Mouse (Mus musculus) mouse embryonic stem cell (cell line): Measurements from ENCODE around the gene Fgfr2.
"Not testable (repeated sequence)": the region's sequence is repeated elsewhere in the genome, so short reads cannot be mapped to it uniquely, and the experiment has no call there.

Experiments
- in situ Hi-C, 2 experiments: fragments of 300-500 bp; cut with MboI; formaldehyde crosslinking; loops; 1 replicate in 1 of 2; 3 replicates in 1 of 2; pipeline ENCODE4 v1.14.3; 2019 to 2020; ENCODE audit warnings: low sequenced_read_pairs in 2 of 2, low pct_unique_long_range_greater_than_20kb in 1 of 2, mixed read lengths in 1 of 2; ENCODE audit not compliant: unreplicated experiment in 1 of 2

The Fgfr2 gene

DNA sequence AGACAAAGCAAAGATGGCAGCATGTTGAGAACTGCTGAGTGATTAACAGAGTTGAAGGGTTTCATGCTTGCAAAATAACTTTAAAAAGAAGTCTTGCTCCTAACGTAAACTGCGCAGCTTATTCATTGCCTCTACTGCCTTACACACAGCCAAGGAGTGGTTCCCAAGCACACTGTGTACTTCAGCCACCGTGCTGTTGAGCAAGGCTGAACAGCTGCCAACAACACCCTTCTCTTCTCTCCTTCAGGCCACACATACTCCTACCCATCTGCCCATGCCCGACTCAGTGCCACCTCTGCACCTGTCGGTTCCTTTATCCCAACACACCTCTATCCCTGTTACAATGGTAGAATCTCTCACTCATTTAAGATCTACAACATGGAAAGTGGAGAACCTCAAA lies 2620.1 kb downstream of the Fgfr2 start:
- in situ Hi-C loops = loop anchor here in 1 of 2 experiments (25.0 kb wide), 1 partner anchor 1091 kb away; no protein-coding TSS in a partner anchor

DNA sequence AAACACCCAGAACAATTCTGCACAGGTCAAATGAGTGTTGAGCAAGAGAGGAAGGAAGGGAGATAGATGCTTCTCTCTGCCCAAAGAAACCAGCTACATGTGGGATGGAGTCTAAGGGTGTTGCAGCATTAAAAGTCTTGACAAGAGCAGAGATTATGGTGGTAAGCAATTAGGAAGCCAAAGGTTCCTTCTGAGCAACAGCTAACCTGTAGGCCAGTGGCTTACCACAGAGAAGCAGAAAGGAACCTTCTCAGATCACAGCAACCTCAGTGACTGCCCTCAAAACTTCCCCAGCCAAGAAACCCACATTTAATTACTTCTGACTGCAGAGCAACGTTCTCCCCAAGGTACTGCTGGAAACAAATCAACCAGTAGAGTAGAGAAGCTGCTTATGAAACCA lies 2621.7 kb downstream of the Fgfr2 start:
- in situ Hi-C loops = loop anchor here in 1 of 2 experiments (25.0 kb wide), 1 partner anchor 1089 kb away; no protein-coding TSS in a partner anchor

DNA sequence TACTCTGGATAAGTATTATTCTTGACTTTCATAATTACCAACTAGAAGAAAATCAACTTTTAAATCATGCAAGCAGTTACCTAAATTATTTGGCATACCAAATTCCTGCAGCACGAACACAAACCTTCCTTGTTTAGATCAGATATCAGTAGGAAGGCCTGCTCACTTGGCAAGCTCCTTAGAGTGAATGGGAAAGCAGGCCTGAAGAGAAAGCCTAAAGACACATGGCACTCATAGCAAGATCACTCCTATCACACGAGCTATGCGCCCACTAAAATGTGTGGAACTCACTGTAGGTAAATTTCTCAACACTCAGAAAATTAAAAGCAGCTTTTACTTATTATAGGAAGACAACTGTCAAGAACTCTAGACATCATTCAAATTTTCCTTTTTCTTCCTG lies 2629.8 kb downstream of the Fgfr2 start:
- in situ Hi-C loops = no loop called here

DNA sequence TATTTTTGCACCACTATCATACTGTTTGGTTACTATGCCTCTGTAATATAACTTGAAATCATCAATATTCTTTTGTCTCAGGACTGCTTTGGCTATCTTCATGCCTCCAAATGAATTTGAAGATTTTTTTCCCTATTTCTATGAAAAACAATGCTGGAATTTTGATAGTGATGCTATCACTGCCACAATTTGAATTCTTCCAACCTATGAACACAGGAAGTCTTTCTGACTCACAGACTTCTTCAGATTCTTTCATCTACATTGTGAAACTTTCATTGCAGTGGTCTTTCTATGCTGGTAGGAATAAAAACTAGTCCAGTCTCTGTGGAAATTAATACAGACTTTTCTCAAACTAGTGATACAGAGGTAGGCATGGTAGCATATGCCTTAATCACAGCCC lies 2631.1 kb downstream of the Fgfr2 start:
- in situ Hi-C loops = no loop called here

DNA sequence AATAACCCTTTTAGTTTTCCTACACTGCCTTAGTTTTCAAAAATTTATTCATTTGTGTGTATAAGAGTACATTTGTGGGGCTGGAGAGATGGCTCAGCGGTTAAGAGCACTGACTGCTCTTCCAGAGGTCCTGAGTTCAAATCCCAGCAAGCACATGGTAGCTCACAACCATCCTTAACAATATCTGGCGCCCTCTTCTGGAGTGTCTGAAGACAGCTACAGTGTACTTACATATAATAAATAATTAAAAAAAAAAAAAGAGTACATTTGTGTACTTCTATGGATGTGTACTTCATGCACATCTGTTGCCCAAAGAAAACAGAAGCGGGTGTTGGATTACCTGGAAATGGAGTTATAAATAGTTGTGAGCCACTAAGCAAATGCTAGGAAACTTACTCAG lies 2644.1 kb downstream of the Fgfr2 start:
- in situ Hi-C loops = not testable (repeated sequence)

DNA sequence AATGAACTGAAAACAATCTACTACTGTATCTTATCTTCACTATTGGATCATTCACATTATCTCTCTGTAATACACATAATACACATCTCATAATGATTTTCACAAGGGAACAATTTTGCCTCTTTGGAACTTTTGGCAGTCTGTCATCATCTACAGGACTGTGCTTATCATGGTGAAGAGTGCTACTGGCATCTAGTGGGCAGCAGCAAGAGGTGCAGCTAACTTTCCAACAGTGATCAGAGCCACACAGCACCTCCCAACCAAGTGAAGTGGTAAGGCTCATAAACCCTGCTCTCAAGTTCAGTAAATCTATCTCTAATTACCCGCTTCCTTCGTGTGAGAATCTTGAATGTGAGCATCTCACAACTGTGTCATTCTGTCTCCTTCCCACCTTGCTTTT lies 2647.2 kb downstream of the Fgfr2 start:
- in situ Hi-C loops = no loop called here

DNA sequence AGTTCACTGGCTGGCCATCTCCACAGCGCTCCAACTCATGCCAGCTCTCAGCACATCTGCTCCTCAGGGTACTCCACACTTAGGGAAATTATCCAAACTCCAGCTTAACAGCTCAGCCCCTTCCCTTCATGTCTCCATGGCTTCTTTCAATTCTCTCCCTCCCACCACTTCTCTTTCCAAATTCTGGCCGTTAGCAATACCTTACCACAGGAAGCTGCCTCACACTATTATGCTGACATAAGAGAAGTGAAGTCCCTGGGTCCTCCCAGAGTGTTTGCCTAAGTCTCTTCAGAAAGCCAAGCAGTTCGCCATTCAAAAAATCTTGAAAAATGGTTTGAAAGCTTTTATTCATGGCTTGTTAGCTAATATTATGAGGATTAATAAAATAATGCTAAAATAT lies 2649.3 kb downstream of the Fgfr2 start:
- in situ Hi-C loops = no loop called here

DNA sequence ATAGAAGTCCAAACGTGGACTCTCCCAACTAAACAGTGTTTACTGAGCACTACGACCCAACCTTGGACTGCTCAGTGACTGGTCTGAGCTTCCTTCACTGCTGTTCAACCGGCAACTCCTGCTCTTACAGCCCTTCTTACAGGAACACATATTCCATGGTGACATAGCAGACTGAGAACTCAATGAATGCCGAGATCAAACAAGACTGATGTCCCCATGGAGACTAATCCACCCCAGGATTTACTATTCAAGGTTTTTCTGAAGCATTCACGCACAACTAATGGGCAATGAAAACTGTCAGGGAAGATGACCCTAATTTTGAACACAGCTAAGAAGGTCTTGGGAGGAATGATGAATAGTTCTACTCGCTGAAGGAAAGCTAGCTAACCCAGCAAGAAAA lies 2650.5 kb downstream of the Fgfr2 start:
- in situ Hi-C loops = no loop called here

DNA sequence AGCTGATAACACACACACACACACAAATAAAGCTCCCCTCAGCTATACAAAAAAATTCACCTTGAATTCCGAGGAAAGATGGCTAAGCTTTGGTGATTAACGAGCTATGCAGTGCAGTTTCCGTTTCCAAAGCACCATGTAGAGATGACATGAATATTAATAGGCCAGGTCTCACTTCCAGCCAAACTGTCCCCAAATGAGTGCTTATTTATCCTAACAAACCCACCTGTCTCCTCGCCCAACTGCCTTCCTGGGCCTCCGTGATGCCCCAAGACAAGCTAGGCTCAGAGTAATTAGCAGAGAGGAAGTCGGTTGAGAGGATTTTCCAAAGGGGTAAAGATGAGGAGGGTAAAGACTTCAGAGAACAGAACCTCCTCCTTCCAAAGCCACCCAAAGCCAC lies 2652.1 kb downstream of the Fgfr2 start:
- in situ Hi-C loops = no loop called here

DNA sequence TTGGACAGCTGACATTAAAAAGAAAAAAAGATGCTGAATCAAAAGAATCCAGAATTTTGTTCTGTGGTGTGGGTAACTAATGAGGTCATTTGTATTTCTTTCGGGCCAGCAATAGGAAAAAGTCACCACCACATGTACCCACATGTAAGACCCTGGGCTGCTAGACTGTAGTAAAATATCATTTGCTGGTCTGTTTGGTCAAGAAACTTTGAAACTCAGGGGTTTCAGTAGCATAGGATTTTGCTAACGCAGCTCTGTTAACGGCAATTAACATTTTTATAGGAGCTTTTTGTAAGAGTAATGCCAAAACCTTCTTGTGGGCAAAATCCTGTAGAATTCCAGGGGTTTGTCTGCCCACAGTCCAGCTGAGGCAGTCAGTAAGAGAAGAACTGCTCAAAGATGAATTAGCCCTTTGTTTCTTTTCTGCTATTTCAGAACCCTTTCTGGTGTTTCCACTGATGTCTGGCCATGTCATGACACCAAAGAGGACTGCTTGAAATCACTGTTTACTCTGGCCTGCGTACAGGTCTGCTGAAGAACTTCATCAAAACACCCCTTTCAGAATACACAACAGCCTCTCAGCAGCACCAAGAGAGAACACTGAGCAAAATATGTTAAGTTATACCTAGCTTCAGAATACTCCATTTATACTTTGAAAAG lies 2667.4 kb downstream of the Fgfr2 start:
- in situ Hi-C loops = no loop called here

DNA sequence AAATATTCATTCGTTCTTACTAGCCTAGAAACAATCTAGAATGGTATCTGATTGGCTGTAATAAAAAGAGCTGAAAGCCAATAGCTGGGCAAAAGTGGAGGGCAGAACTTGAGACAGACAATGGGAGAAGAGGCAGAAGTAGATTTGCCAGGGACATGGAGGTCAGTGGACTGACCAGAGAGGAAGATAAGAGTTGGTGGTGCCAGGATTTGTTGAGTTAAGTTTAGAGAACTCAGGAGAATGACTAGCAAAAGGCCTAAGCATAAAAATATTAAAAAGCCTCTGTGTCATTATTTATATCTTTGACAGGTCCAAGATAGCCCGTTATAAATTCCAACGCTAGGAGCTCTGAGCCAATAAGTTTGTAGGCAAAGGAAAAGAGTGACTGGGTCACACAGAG lies 2668.9 kb downstream of the Fgfr2 start:
- in situ Hi-C loops = no loop called here

DNA sequence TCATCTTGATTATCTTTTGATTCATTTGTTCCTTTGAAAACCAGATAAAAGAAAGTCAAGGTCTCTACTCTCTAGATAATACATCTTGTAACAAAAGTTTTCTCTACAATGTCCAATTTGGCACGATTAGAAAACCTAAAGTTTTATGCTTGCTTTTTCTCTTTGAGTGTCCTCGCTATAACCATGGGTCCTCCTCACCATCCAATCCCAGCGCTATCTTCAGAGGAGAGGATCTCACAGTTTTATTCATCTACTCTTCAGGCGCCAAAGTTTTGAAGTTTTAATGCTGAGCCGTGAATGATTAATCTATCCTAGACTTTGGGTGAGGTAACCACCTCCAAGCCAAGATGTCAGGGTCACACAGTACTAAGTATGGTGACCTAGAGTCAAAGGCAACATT lies 2687.4 kb downstream of the Fgfr2 start:
- in situ Hi-C loops = no loop called here

DNA sequence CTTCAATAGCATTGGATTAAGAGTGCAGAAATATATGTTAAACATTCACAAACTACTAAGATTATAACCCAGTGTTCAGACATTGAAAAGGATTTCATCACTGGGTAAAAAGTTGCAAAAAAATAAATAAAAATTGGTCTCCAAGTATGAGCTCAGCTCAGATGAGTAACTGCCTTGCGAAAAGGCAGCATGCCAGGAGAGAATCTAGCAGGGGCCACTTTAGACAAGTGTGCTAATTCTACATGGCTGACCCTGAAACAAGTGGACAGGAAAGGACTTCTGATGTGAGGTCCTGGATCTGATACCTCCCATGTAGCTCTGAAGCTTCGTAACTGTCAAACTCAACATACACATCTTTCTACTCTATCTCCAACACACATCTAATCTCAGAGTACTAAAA lies 2691.0 kb downstream of the Fgfr2 start:
- in situ Hi-C loops = no loop called here

DNA sequence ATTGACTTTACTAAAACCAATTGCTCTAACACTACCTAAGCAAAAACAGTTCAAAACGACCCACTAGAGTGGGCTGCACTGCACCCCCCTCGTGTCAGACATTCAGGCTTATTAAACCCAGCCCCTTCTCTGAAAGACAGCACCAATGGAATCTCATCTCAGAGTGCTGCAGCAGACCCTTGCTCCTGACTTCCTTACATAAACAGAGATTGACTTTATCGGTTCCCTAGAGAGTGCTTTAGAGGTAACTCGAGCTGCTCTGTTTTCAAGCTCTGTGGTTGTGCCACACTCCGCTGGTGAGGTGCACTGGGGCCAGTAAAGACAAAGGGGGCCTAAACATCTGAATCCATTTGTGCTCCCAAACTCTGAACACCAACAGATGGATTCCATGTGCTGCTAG lies 2696.6 kb downstream of the Fgfr2 start:
- in situ Hi-C loops = no loop called here

DNA sequence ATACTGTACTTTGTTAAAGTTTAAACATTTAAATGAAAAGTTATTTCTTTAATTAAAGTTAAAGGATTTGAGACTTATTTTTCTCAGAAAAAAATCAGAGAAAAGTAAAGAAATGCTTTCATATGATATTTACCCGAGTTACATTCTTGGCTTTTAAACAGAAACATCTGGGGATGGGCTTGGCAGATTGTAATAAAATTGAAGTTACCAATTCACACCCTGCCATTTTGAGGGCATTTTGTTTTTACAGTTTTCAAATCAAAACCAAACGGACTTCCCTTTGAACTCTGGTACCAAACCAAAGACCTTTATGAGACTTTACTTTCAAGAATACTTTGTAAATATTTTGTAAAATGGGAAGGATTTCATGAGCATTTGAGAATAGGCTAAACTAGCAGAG lies 2697.2 kb downstream of the Fgfr2 start:
- in situ Hi-C loops = no loop called here

DNA sequence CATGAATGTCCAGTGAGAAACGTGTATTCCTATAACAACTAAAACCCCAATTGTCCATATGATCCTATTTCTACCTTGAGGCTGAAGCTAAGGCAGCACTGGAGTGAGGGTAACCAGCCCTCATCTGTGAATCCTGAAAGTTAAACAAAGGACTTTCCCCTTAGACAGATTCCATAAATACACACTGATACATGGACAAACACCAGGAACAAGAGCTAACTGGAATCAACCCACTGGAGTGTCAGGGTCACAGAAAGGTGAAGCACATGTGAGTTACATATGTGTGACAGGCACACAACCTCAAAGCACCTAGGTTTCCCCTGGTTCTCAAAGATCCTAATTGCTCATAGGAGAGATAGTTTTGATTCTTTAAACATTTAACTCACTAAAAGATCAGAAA lies 2703.2 kb downstream of the Fgfr2 start:
- in situ Hi-C loops = no loop called here

DNA sequence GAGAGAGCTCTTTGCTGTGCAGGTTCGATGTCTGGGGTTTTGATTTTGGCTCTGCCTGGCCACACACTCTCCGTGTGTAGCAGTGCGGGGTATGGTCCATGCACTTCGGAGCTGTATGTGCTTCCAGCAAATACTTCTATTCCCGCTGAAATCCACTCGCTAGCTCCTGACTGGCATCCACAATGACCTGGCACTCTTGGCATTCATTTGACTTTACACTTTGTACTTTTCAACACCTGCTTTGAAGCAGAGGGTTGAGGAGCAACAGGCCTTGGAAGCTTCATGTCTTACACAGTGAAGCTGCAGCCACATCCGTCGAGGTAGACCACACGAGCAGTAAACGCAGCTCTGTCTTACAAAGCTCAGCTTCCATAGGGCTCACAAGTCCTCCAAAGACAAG lies 2715.5 kb downstream of the Fgfr2 start:
- in situ Hi-C loops = no loop called here

DNA sequence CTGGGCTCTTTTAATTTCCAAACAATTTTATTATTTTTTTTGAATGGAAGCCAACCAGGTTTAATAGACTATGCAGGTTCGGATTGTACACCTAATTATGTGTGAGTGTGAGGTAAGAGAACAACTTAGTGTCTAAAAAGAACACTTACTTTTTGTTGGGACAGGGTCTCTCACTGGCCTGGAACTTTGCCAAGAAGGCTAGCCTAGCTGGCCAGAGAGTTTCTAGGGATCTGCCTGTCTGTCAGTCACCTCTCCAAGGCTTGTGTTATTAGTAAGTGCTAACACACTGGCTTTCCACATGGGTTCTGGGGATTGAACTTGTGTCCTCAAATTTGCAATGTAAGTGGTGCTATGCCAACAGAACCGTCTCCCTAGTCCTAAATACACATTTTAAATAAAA lies 2719.8 kb downstream of the Fgfr2 start:
- in situ Hi-C loops = no loop called here

DNA sequence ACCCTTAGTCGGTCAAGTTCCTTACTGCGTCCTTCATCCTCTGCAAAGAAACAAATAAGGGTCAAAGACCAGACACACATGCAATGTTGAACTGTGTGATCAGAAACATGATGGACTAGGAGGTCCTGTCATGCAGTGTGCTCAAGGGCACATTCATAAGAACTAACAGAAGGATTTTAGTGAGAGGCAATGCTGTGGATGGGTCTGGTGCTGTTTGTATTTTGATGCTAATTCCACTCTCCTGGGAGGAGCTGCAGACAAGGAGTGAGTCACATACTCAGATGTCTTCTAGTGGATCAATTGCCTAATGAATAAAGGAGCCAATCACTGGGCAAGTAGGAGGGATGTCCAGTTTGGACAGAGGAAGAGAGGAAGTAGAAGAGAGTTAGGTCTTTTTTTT lies 2728.5 kb downstream of the Fgfr2 start:
- in situ Hi-C loops = no loop called here

DNA sequence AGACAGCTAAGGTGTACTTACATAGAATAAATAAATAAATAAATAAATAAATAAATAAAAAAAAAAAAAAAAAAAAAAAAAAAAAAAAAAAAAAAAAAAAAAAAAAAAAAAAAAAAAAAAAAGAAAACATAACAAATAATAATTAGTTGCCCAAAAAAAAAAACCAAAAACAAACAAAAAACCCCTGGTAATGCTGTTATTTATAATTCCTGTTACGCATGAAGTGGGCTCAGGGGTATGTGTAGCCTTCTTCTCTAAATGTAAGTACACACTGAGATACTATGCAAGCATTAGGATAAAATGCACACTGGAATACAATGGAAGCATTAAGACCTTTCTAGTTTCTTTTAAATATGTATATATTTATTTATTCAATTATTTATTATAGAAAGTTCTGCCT lies 2733.1 kb downstream of the Fgfr2 start:
- in situ Hi-C loops = not testable (repeated sequence)

DNA sequence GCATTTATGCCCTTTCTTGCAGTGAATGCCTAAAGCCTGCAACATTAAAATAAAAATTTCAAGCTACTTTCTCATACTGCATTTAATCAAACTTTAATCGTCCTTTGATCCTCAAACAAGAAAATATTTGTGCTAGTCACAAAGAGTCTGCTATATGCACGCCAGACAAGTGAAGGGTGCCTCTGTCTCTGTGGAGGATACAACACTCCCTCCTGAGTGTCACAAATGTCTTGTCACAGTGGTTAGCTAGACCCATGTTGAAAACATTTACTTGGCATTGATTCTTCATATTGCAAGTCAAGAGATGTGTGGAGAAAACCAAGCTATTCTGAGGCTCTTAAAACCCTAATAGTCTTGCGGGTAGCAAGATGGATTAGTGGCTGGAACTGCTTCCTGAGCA lies 2736.8 kb downstream of the Fgfr2 start:
- in situ Hi-C loops = no loop called here
